Mouse (Mus musculus) gastrocnemius, postnatal 25 days (tissue): ENCODE data around the gene Gm49318. TPM values are rescaled to one million over a fixed set of nuclear protein-coding genes. Genes with fewer than 3 reads are reported as not detected.
"Not testable (repeated sequence)": the region's sequence is repeated elsewhere in the genome, so short reads cannot be mapped to it uniquely, and the experiment has no call there.

Experiments
- DNase-seq: peaks from one replicate; pipeline ENCODE4 v3.0.0; 2022
- long read RNA-seq, 2 experiments: library from polyadenylated mRNA; stranded (forward); transcript quantifications; one replicate each; pipeline ENCODE4 v2.0.0; 2021
- total RNA-seq, 2 experiments: library from RNA; stranded (reverse); gene quantifications; 1 replicate in 1 of 2; 2 replicates in 1 of 2; pipeline ENCODE4 v1.2.3; 2021

Gm49318 gene
- not detected for total RNA-seq
- long read RNA-seq, experiment 1: 0 reads
- long read RNA-seq, experiment 2, partial matches to known transcripts: 0 of 1 reads
- long read RNA-seq, experiment 2, other reads (novel, unspliced or antisense): 1 of 1 reads

DNA sequence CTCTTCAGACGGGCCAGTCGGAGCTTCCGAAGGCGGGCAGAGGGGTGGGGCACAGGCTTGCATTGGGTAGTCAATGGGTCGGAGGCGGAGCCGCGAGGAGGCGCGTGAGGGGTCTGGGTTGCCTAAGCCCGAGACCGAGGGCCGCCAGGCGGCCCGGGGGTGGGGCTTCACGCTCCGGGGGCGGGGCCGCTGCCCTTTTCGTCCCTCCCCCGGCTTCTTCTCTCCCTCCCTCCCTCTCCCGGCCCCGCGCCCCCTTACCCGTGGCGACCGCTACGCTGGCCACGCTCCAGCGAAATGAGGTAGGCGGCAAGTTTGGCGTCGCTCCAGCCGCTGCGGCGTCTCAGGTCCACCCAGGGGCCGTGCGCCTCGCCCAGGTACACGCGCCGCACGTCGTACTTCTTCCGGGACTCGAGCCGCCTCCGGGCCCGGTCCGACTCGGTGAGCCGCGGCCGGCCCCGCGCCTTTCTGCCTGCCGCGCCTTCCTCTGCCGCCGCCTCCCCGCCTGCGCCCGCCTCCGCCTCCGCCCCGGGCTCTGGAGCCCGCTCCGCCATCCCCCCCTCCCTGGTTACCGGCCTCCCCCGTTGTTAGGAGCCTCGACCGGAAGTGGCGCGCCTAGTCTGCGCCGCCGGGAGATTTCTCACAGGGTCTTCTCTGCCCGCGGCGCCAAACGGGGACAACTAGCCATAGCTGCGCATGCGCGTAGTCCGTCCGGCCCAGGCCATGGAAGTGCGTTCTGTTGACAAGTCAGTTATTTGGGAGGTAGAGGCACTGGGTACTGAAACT lies at the start of gene Gm49318, which contains the start of gene Zfp653:
Gm49318 (minus strand) TSS at position 469 of the 783 bp plus-strand sequence.
Zfp653 (minus strand) TSS at position 586 of the 783 bp plus-strand sequence.
- peak; percentile 96 for DNase-seq

DNA sequence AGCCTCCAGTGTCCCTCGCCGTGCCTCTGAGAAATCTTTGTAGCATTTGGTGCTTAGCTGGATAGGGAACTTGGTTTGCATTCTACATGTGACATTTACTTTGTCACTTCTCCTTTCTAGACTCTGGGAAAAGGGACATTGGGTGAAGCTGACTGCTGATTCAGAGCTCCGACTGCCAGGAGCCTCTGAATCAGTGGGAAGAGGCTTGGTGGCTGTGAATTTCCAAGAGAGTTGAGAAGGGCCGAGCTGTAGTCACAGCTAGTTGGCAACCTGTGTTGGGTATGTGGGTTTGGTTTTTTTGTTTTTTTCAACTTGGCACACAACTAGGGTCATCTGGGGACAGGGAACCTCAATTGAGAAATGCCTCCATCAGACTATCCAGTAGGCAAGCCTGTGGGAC lies 48.5 kb upstream of the Gm49318 start:
- no peak for DNase-seq

GRCm38 (mm10) chr9:22117754-22118456 lies 46.8 kb upstream of the Gm49318 start:
- DNase-seq: no peak

GRCm38 (mm10) chr9:22116740-22117426 lies 45.8 kb upstream of the Gm49318 start, which contains the start of gene Elof1:
Gene Elof1 (minus strand): TSS chr9:22117172.
- DNase-seq: peak; percentile 88

DNA sequence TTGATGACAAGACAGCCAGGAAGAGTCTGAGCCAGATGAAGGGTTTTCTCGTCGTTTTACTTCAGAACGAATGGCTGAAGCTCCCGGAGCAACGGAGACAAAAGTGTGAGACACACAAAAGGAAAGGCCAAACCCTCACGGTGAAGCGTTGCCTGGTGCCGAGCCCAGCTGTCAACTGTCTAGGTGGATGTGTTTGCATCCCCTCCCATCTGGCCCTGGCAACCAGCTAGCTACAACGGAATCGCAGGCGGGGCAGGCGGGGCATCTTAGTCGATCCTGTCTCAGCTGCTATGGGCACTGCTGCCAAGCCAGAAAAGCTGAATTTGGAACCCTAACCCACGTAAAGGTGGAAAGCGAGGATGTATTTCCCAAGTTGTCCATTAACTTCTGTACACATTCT lies 45.0 kb upstream of the Gm49318 start:
- DNase-seq: no peak

DNA sequence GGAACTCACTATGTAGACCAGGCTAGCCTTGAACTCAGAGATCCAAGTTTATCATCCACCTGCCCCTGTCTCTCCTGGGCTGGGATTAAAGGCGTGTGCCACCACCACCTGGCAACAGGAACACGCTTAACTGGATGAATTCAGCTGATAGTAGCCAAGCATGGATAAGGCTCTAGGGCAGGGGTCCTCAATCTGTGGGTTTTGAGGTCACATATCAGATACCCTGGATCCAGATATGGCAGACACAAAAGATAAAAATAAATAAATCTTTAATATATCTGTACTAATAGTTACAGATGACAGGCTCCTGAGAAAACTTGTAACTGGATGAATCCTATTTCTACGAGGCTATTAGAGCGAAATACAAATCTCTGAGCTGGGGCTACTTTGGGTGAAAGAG lies 44.6 kb upstream of the Gm49318 start:
- no peak for DNase-seq

- DNase-seq: no peak
Measured at GRCm38 (mm10) chr9:22108194-22108593, 37.1 kb upstream of the Gm49318 start.

- no peak for DNase-seq
Measured at GRCm38 (mm10) chr9:22099922-22100321, 28.9 kb upstream of the Gm49318 start.

GRCm38 (mm10) chr9:22098993-22099696 lies 28.1 kb upstream of the Gm49318 start, which contains the start of gene Cnn1:
Gene Cnn1 (plus strand): TSS chr9:22099216.
- DNase-seq: no peak

GRCm38 (mm10) chr9:22095854-22096307 lies 24.8 kb upstream of the Gm49318 start:
- peak; percentile 74 for DNase-seq

- DNase-seq: no peak
Measured at GRCm38 (mm10) chr9:22092746-22093145, 21.7 kb upstream of the Gm49318 start.

DNA sequence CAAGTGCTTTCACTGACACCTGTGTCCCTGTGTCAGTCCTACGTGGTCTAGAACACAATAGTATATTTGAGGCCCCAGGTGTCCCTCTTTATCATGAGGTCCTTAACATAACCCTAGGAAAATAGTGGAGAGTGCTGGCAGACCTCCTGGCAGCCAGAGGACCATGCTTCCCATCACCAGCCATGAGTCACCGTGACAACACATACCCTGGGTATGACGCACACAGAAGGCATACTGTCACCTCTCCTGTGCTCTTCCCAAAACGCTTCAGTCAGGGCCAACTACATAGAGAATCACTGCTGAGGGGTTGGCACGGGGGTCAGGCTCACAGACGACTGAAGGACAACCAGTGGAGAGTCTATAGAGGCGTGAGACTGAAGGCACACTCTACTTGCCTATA lies 18.9 kb upstream of the Gm49318 start:
- no peak for DNase-seq

- DNase-seq: no peak
Measured at GRCm38 (mm10) chr9:22089281-22089680, 18.2 kb upstream of the Gm49318 start.

GRCm38 (mm10) chr9:22087034-22087618 lies 16.1 kb upstream of the Gm49318 start:
- DNase-seq: no peak

DNA sequence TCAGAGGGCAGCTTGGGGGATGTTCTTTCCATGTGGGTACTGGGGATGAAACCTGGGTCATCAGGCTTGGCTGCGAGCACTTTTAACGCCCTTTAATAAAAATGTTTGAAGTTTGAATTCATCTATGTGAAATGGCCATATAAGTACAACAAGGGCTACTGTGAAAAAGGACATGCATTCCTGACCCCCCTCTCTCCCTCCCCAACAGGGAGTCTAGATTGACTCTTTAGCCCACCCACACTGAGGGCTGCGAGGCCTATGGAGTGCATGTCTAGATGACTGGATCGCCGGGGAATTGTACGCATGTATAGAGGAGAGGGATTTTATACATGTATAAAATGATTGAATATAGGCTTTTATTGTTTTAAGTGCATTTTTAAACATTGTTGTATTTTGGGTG lies 15.0 kb upstream of the Gm49318 start:
- no peak for DNase-seq

DNA sequence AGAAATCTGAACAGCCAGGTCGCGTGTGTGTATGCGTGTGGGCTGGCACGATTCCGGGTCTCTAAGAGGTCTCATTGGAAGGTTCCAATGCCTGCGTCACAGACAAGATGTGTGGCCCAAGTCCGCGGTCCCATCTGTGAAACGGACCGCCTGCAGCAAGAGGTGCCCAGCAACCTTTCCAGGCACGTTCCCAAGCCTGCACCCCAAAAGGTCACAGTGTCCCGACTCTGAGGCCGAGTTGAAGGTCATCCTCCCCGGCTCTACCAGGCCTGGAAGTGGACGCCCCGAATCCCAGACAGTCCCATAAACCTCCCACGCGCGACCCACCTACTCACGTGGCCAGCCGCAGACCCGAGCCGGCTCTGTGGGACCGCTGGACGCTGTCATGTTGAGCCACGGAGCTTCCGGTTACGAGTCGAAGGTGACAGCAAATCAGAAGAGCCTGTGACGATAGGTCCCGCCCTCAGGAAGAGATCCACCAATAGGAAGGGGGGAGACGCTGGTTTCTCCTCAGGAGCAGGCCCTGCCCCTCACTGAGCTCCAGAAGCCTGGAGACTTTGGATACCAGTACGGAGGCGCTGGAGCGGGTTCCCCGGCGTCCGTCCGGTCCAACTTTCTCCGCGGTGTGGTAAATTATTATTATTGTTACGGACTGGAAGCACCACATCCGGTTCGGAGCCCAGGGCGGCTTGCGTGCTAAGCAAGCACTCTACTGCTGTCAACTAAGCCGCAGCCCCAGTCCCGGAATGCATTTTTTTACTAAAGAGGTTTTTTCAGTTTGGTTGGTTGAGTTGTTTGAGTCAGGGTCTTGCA lies 14.2 kb upstream of the Gm49318 start, which contains the start of gene Ecsit:
Ecsit (minus strand) TSS at position 417 of the 813 bp plus-strand sequence.
- peak; percentile 95 for DNase-seq

- no peak for DNase-seq
Measured at GRCm38 (mm10) chr9:22084667-22085021, 13.6 kb upstream of the Gm49318 start.

GRCm38 (mm10) chr9:22076223-22076622 lies 5.2 kb upstream of the Gm49318 start:
- DNase-seq: no peak

DNA sequence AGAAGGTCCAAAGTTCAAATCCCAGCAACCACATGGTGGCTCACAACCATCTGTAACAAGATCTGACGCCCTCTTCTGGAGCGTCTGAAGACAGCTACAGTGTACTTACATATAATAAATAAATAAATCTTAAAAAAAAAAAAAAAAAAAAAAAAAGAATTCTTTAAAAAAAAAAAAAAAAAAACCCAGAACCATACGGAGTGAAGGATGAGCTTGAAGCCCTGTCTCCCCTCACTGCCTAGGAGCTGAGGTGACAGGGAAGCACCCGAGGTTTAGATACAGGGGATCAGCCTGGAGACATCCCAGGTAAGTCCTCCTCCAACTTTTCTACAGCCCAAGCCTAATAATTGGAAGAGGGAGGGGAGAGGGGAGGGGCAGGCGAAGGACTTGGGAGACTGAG lies 4.7 kb upstream of the Gm49318 start:
- not testable (repeated sequence) for DNase-seq

DNA sequence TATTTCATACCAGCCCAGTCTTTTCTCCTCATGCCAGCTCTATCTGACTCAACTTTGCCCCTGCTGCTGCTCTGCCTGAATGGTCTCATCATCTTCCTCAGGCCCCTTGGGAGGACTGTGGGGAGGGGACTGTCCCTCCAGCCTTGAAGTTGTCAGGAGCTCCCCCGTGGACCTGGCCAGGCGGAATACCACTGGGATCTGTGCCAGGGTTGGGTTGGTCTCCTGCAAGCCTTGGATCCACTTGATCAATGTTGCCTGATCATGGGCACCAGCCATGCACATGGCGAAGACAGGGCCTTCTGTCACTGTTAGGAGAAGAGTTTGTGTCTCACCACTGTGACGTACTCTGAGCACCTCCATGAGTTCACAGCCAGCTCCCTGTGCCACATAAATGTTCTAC lies 1.2 kb upstream of the Gm49318 start:
- DNase-seq: no peak
